Mouse (Mus musculus) hematopoietic stem cell, adult 5-6 weeks (primary cell): ENCODE measurements at regions not wholly inside any gene's neighbourhood (a gene's known extent, or its start where the extent isn't known, plus 50 kb on each side); places are given as distances from the start of the nearest gene placed in this dataset.

Source experiments
- ATAC-seq, 2 experiments: fragments of 125-278 bp in 1 of 2; replicated peaks in 1 of 2; 2 replicates each; pipeline ENCODE4 v1.8.0; 2016 to 2017; ENCODE audit warnings: inconsistent platforms in 2 of 2, mild to moderate bottlenecking in 2 of 2, moderate number of reproducible peaks in 2 of 2, low read depth in 1 of 2, moderate TSS enrichment in 1 of 2; ENCODE audit not compliant: low FRiP score in 2 of 2, poor library complexity in 2 of 2, severe bottlenecking in 2 of 2, insufficient read depth in 1 of 2, low TSS enrichment in 1 of 2

DNA sequence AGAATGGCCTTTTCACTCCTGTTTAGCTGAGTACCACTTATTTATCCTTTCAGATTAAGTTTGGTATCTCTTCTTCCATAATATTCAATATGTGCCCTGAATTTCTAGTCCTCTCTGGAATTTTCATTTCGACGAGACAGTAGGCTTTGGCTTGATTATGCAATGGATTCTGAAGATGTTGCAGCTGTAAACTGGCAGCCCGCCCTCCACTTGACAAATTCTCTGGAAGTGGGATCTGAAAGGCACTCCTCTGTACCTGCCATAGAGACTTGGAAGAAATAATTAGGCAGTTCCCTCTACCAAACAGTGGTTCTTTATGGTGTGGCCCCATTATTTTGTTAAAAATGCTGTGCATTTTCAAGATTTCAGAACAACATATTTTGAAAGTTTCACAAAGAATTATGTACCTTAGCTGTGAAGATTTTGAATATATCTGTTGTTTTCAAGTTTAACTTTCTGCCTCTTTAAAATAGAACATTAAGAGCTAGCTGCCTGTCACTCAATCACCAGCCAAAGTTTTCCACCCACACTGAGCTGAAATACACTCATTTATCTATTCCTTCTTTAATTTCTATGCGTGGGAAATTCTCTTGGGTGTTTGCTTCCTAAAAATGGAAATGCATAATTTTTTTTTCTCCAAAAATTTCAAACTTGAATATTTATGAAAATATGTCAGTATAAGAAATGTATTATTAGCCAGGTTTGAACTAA, 56.1 kb upstream of the Rgs4 start:
- no peak for ATAC-seq

GRCm38 (mm10) chr1:169802868-169803267, 55.4 kb upstream of the Rgs4 start:
- no peak for ATAC-seq

DNA sequence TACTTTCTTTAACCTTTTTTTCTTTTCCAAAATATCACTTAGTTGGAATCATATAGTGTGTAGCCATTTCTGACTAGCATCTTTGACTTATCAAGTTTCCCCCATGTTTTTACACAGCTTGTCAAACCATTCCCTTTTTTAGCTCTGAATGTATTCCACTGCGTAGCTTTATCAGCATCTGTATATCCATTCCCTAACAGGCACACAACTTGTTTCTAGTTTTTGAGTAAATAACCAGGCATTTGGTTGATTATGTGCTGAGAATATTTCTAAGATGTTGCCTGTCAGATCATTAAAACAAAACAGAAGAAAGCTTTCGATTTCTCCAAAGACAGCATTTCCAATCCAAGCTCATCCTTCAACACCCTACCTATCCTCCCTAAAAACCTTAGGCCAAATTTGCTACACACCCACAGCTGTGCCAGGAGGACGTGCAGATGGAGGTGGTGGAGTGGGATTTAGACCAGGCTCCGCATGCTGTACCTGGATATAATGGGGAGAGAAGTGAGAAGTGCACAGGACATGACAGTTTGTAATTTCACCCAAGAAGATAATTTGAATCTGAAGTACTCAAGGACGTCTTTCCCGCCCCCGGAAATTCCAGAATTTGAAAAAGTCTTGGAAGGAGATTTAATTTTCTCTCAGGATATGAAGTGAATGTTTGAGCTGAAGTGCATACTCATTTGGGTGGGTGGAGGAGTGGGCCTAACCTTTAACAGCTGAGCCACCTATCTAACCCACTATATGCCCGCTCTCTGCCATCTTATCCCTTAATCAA, 54.8 kb upstream of the Rgs4 start:
- ATAC-seq = no peak
